Mouse (Mus musculus): ENCODE results near the gene Slc27a2. TPM values are rescaled to one million over a fixed set of nuclear protein-coding genes. Genes with fewer than 3 reads are reported as not detected.
"Not testable (repeated sequence)": the region's sequence is repeated elsewhere in the genome, so short reads cannot be mapped to it uniquely, and the experiment has no call there.

Gene Slc27a2
- polyA plus RNA-seq, 1 experiment from 2014 or later = 6.9 TPM

- no peak overlapping the region for H3K9ac ChIP-seq (replicated peaks; ENCODE audit: low read depth, low read length)
- no peaks in the 10 kb centered on the region for H3K9me3 ChIP-seq (ENCODE audit: control insufficient read depth, low read length)
- ATAC-seq = no peak
- H3K27ac ChIP-seq (ENCODE audit: low read length) = no peak overlapping the region
- no peak overlapping the region for H3K4me3 ChIP-seq (replicated peaks; ENCODE audit: low read length)
- no peaks in the 10 kb centered on the region for H3K27me3 ChIP-seq (replicated peaks; ENCODE audit: control insufficient read depth, insufficient read depth, low read length)
- no peak overlapping the region for H3K4me2 ChIP-seq (ENCODE audit: low read length)
- no peaks in the 10 kb centered on the region for H3K36me3 ChIP-seq (ENCODE audit: control insufficient read depth, insufficient read depth)
- peaks cover 3% of the 10 kb centered on the region; the same call in 1 of the 2 replicates for H3K4me1 ChIP-seq (replicated peaks; ENCODE audit: control insufficient read depth, insufficient read depth, low read length)
- 86% methylated on average over 20 of the region's 20 CpGs for WGBS
Observed at GRCm38 (mm10) chr2:126597279-126598241, 45.4 kb downstream of the Slc27a2 start.

GRCm38 (mm10) chr2:126598359-126598758 is 46.2 kb downstream of the Slc27a2 start:
- Histone ChIP-seq H3K9ac (replicated peaks; ENCODE audit: low read depth, low read length) (no peak overlapping the region), H3K4me2 (ENCODE audit: low read length) (no peak overlapping the region), H3K4me1 (replicated peaks; ENCODE audit: control insufficient read depth, insufficient read depth, low read length) (peaks cover 3% of the 10 kb centered on the region; the same call in 1 of the 2 replicates), H3K4me3 (replicated peaks; ENCODE audit: low read length) (no peak overlapping the region), H3K9me3 (ENCODE audit: control insufficient read depth, low read length) (no peaks in the 10 kb centered on the region), H3K36me3 (ENCODE audit: control insufficient read depth, insufficient read depth) (no peaks in the 10 kb centered on the region), H3K27me3 (replicated peaks; ENCODE audit: control insufficient read depth, insufficient read depth, low read length) (no peaks in the 10 kb centered on the region), H3K27ac (ENCODE audit: low read length) (no peak overlapping the region)
- WGBS = 53% methylated on average over 2 of the region's 2 CpGs
- no peak for ATAC-seq

- no peak for ATAC-seq
- H3K27me3 ChIP-seq (replicated peaks; ENCODE audit: control insufficient read depth, insufficient read depth, low read length) = no peaks in the 10 kb centered on the region
- H3K4me2 ChIP-seq (ENCODE audit: low read length) = no peak overlapping the region
- H3K4me3 ChIP-seq (replicated peaks; ENCODE audit: low read length) = no peak overlapping the region
- H3K27ac ChIP-seq (ENCODE audit: low read length) = no peak overlapping the region
- H3K4me1 ChIP-seq (replicated peaks; ENCODE audit: control insufficient read depth, insufficient read depth, low read length) = peaks cover under 1% of the 10 kb centered on the region; the same call in 1 of the 2 replicates
- H3K9ac ChIP-seq (replicated peaks; ENCODE audit: low read depth, low read length) = no peak overlapping the region
- 22% methylated on average over 3 of the region's 3 CpGs for WGBS
- H3K9me3 ChIP-seq (ENCODE audit: control insufficient read depth, low read length) = no peaks in the 10 kb centered on the region
- no peaks in the 10 kb centered on the region for H3K36me3 ChIP-seq (ENCODE audit: control insufficient read depth, insufficient read depth)
Observed at GRCm38 (mm10) chr2:126599005-126599404, 46.8 kb downstream of the Slc27a2 start.

- Histone ChIP-seq H3K4me3 (replicated peaks; ENCODE audit: low read length) (no peak overlapping the region), H3K9me3 (ENCODE audit: control insufficient read depth, low read length) (no peaks in the 10 kb centered on the region), H3K36me3 (ENCODE audit: control insufficient read depth, insufficient read depth) (no peaks in the 10 kb centered on the region), H3K27me3 (replicated peaks; ENCODE audit: control insufficient read depth, insufficient read depth, low read length) (no peaks in the 10 kb centered on the region), H3K9ac (replicated peaks; ENCODE audit: low read depth, low read length) (no peak overlapping the region), H3K4me2 (ENCODE audit: low read length) (no peak overlapping the region), H3K27ac (ENCODE audit: low read length) (no peak overlapping the region), H3K4me1 (replicated peaks; ENCODE audit: control insufficient read depth, insufficient read depth, low read length) (no peaks in the 10 kb centered on the region)
- no peak for ATAC-seq
- WGBS = 84% methylated on average over 14 of the region's 14 CpGs
Observed at GRCm38 (mm10) chr2:126600533-126600932, 48.3 kb downstream of the Slc27a2 start.

- no peaks in the 10 kb centered on the region for H3K27me3 ChIP-seq (replicated peaks; ENCODE audit: control insufficient read depth, insufficient read depth, low read length)
- no peaks in the 10 kb centered on the region for H3K9me3 ChIP-seq (ENCODE audit: control insufficient read depth, low read length)
- WGBS = 92% methylated on average over 14 of the region's 14 CpGs
- no peak overlapping the region for H3K27ac ChIP-seq (ENCODE audit: low read length)
- H3K4me1 ChIP-seq (replicated peaks; ENCODE audit: control insufficient read depth, insufficient read depth, low read length) = no peaks in the 10 kb centered on the region
- H3K4me3 ChIP-seq (replicated peaks; ENCODE audit: low read length) = no peak overlapping the region
- no peak overlapping the region for H3K4me2 ChIP-seq (ENCODE audit: low read length)
- H3K9ac ChIP-seq (replicated peaks; ENCODE audit: low read depth, low read length) = no peak overlapping the region
- ATAC-seq = no peak
- no peaks in the 10 kb centered on the region for H3K36me3 ChIP-seq (ENCODE audit: control insufficient read depth, insufficient read depth)
Observed at GRCm38 (mm10) chr2:126601918-126602600, 49.9 kb downstream of the Slc27a2 start.

GRCm38 (mm10) chr2:126606061-126606687 is 54.0 kb downstream of the Slc27a2 start:
- no peak overlapping the region for H3K27ac ChIP-seq (ENCODE audit: low read length)
- H3K4me2 ChIP-seq (ENCODE audit: low read length) = no peak overlapping the region
- 88% methylated on average over 15 of the region's 15 CpGs for WGBS
- no peak for ATAC-seq
- H3K9ac ChIP-seq (replicated peaks; ENCODE audit: low read depth, low read length) = no peak overlapping the region
- H3K27me3 ChIP-seq (replicated peaks; ENCODE audit: control insufficient read depth, insufficient read depth, low read length) = no peaks in the 10 kb centered on the region
- no peak overlapping the region for H3K4me3 ChIP-seq (replicated peaks; ENCODE audit: low read length)
- H3K36me3 ChIP-seq (ENCODE audit: control insufficient read depth, insufficient read depth) = no peaks in the 10 kb centered on the region
- no peaks in the 10 kb centered on the region for H3K4me1 ChIP-seq (replicated peaks; ENCODE audit: control insufficient read depth, insufficient read depth, low read length)
- no peaks in the 10 kb centered on the region for H3K9me3 ChIP-seq (ENCODE audit: control insufficient read depth, low read length)

GRCm38 (mm10) chr2:126606688-126607062 is 54.5 kb downstream of the Slc27a2 start:
- no peaks in the 10 kb centered on the region for H3K9me3 ChIP-seq (ENCODE audit: control insufficient read depth, low read length)
- 79% methylated on average over 4 of the region's 4 CpGs for WGBS
- H3K4me3 ChIP-seq (replicated peaks; ENCODE audit: low read length) = no peak overlapping the region
- H3K9ac ChIP-seq (replicated peaks; ENCODE audit: low read depth, low read length) = no peak overlapping the region
- no peaks in the 10 kb centered on the region for H3K27me3 ChIP-seq (replicated peaks; ENCODE audit: control insufficient read depth, insufficient read depth, low read length)
- H3K4me2 ChIP-seq (ENCODE audit: low read length) = no peak overlapping the region
- ATAC-seq = no peak
- no peaks in the 10 kb centered on the region for H3K4me1 ChIP-seq (replicated peaks; ENCODE audit: control insufficient read depth, insufficient read depth, low read length)
- H3K36me3 ChIP-seq (ENCODE audit: control insufficient read depth, insufficient read depth) = no peaks in the 10 kb centered on the region
- no peak overlapping the region for H3K27ac ChIP-seq (ENCODE audit: low read length)

GRCm38 (mm10) chr2:126607553-126608203 is 55.5 kb downstream of the Slc27a2 start:
- no peak for ATAC-seq

GRCm38 (mm10) chr2:126609600-126609999 is 57.4 kb downstream of the Slc27a2 start:
- not testable (repeated sequence) for H3K4me2 ChIP-seq (ENCODE audit: low read length); H3K27ac ChIP-seq (ENCODE audit: low read length); H3K4me1 ChIP-seq (replicated peaks; ENCODE audit: control insufficient read depth, insufficient read depth, low read length); H3K9ac ChIP-seq (replicated peaks; ENCODE audit: low read depth, low read length); ATAC-seq; H3K9me3 ChIP-seq (ENCODE audit: control insufficient read depth, low read length); H3K36me3 ChIP-seq (ENCODE audit: control insufficient read depth, insufficient read depth); H3K27me3 ChIP-seq (replicated peaks; ENCODE audit: control insufficient read depth, insufficient read depth, low read length); H3K4me3 ChIP-seq (replicated peaks; ENCODE audit: low read length)
- WGBS = 78% methylated on average over 12 of the region's 12 CpGs

More at GRCm38 (mm10) chr2:126607553-126608203, 55.5 kb downstream of the Slc27a2 start:
- Histone ChIP-seq H3K27ac (ENCODE audit: low read length) (no peak overlapping the region), H3K27me3 (replicated peaks; ENCODE audit: control insufficient read depth, insufficient read depth, low read length) (no peaks in the 10 kb centered on the region), H3K9me3 (ENCODE audit: control insufficient read depth, low read length) (no peaks in the 10 kb centered on the region), H3K4me2 (ENCODE audit: low read length) (no peak overlapping the region), H3K4me1 (replicated peaks; ENCODE audit: control insufficient read depth, insufficient read depth, low read length) (no peaks in the 10 kb centered on the region), H3K4me3 (replicated peaks; ENCODE audit: low read length) (no peak overlapping the region), H3K36me3 (ENCODE audit: control insufficient read depth, insufficient read depth) (no peaks in the 10 kb centered on the region), H3K9ac (replicated peaks; ENCODE audit: low read depth, low read length) (no peak overlapping the region)
- WGBS = 67% methylated on average over 10 of the region's 10 CpGs
